Mouse (Mus musculus) right cerebral cortex, adult 2 months (tissue): Measurements from ENCODE around the gene Il5.
A peak's percentile ranks its signal among the peaks of the same experiment; 100 is the strongest.
"Not testable (repeated sequence)": the region's sequence is repeated elsewhere in the genome, so short reads cannot be mapped to it uniquely, and the experiment has no call there.

Experiments used
- DNase-seq, 2 experiments: peaks; one replicate each; pipeline ENCODE4 v3.0.0; 2021 to 2022; ENCODE audit warnings: low spot score in 2 of 2

Gene Il5

GRCm38 (mm10) chr11:53745260-53745659 is 24.7 kb downstream of the Il5 start:
- no peak for DNase-seq

- DNase-seq, result no peak
Observed at GRCm38 (mm10) chr11:53747985-53748384, 27.4 kb downstream of the Il5 start.

GRCm38 (mm10) chr11:53748614-53749013 is 28.0 kb downstream of the Il5 start:
- no peak for DNase-seq

GRCm38 (mm10) chr11:53749306-53749705 is 28.7 kb downstream of the Il5 start:
- no peak for DNase-seq

- DNase-seq, result no peak
Observed at GRCm38 (mm10) chr11:53749716-53750352, 29.2 kb downstream of the Il5 start.

- DNase-seq, result no peak
Observed at GRCm38 (mm10) chr11:53755011-53755595, 34.5 kb downstream of the Il5 start.

GRCm38 (mm10) chr11:53757612-53758011 is 37.0 kb downstream of the Il5 start:
- no peak for DNase-seq

GRCm38 (mm10) chr11:53758033-53758432 is 37.4 kb downstream of the Il5 start:
- not testable (repeated sequence) for DNase-seq

- no peak for DNase-seq
Observed at GRCm38 (mm10) chr11:53758791-53759351, 38.3 kb downstream of the Il5 start.

GRCm38 (mm10) chr11:53759545-53760406 is 39.2 kb downstream of the Il5 start:
- DNase-seq, result no peak

GRCm38 (mm10) chr11:53761284-53761683 is 40.7 kb downstream of the Il5 start:
- no peak for DNase-seq

GRCm38 (mm10) chr11:53761822-53762221 is 41.2 kb downstream of the Il5 start:
- DNase-seq, result no peak

- DNase-seq, result no peak
Observed at GRCm38 (mm10) chr11:53762426-53762825, 41.8 kb downstream of the Il5 start.

- peak in 1 of 2 experiments; percentile 26 for DNase-seq
Observed at GRCm38 (mm10) chr11:53762827-53763495, 42.4 kb downstream of the Il5 start.

GRCm38 (mm10) chr11:53763496-53764140 is 43.0 kb downstream of the Il5 start:
- peak; percentile 74 to 80 for DNase-seq

GRCm38 (mm10) chr11:53764581-53764980 is 44.0 kb downstream of the Il5 start:
- DNase-seq, result no peak

- no peak for DNase-seq
Observed at GRCm38 (mm10) chr11:53768422-53769184, 48.0 kb downstream of the Il5 start.

- DNase-seq, result no peak
Observed at GRCm38 (mm10) chr11:53769185-53769576, 48.6 kb downstream of the Il5 start.

GRCm38 (mm10) chr11:53769760-53770124 is 49.1 kb downstream of the Il5 start, which contains the start of gene Irf1:
Irf1 (plus strand) TSS chr11:53770014.
- peak; percentile 83 to 84 for DNase-seq

- DNase-seq, result peak; percentile 49 to 60
Observed at GRCm38 (mm10) chr11:53770125-53770791, 49.7 kb downstream of the Il5 start.
